Mouse (Mus musculus): ENCODE measurements at regions not wholly inside any gene's neighbourhood (a gene's known extent, or its start where the extent isn't known, plus 50 kb on each side); places are given as distances from the start of the nearest gene placed in this dataset.

GRCm38 (mm10) chr6:37688866-37689617 lies 159.1 kb downstream of the Akr1d1 start:
- no peak overlapping the region for H3K4me3 ChIP-seq
- H3K27me3 ChIP-seq (ENCODE audit: control insufficient read depth, insufficient read depth, insufficient read length) = no peaks in the 10 kb centered on the region
- H3K36me3 ChIP-seq (ENCODE audit: control insufficient read depth, insufficient read depth) = no peaks in the 10 kb centered on the region
- no peak overlapping the region for H3ac ChIP-seq (ENCODE audit: control insufficient read depth, insufficient read length)
- H3K4me2 ChIP-seq (ENCODE audit: low read depth) = no peak overlapping the region
- no peaks in the 10 kb centered on the region for H3K79me2 ChIP-seq (ENCODE audit: control insufficient read depth, insufficient read depth)
- TF ChIP-seq TCF3 (IDR thresholded peaks at IDR 0.05; ENCODE audit: insufficient read length, low read depth) (no peak), TCF12 (IDR thresholded peaks at IDR 0.05; ENCODE audit: insufficient read depth, poor library complexity, severe bottlenecking) (no peak), CEBPB (IDR thresholded peaks at IDR 0.05; ENCODE audit: insufficient read depth, poor library complexity, severe bottlenecking) (no peak), E2F4 (IDR thresholded peaks at IDR 0.05; ENCODE audit: insufficient read depth) (no peak), REST (IDR thresholded peaks at IDR 0.05; ENCODE audit: insufficient read depth, insufficient read length) (no peak), POLR2AphosphoS2 (IDR thresholded peaks at IDR 0.05; ENCODE audit: insufficient read length, low read depth) (no peak), POLR2A (IDR thresholded peaks at IDR 0.05; ENCODE audit: insufficient read length, low read depth) (no peak), MYOD1 (IDR thresholded peaks at IDR 0.05; ENCODE audit: control insufficient read depth in 1 of 3, insufficient read length in 2 of 3, low read depth in 2 of 3) (no peak)

DNA sequence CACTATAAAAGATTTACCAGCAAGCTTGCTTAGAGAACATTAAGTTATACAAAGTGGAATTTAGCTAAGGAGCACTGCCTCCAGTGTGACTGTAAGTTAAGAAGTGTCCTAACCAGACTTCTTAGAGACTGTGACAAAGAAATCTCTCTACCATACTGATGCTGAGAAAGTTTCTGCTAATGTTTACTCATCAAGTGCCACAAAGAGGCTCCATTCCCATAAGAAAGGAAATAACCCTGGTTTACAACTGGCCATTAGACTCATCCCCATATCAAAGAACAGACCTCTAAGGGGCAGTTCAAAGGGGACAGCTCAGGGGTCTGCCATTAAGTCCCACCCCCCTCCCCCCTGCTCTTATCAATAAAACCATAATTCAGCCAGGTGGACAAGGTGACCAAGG lies 159.7 kb downstream of the Akr1d1 start:
- Histone ChIP-seq H3K36me3 (ENCODE audit: control insufficient read depth, insufficient read depth) (no peaks in the 10 kb centered on the region), H3K4me3 (no peak overlapping the region), H3K4me2 (ENCODE audit: low read depth) (no peak overlapping the region), H3K27me3 (ENCODE audit: control insufficient read depth, insufficient read depth, insufficient read length) (no peaks in the 10 kb centered on the region), H3K79me2 (ENCODE audit: control insufficient read depth, insufficient read depth) (no peaks in the 10 kb centered on the region), H3ac (ENCODE audit: control insufficient read depth, insufficient read length) (no peak overlapping the region)
- no peak for TF ChIP-seq CEBPB (IDR thresholded peaks at IDR 0.05; ENCODE audit: insufficient read depth, poor library complexity, severe bottlenecking)
- TF ChIP-seq POLR2AphosphoS2 (IDR thresholded peaks at IDR 0.05; ENCODE audit: insufficient read length, low read depth) = no peak
- TF ChIP-seq SRF (IDR thresholded peaks at IDR 0.05; ENCODE audit: control insufficient read depth, insufficient read length, low read depth) = no peak
- no peak for TF ChIP-seq MAX (IDR thresholded peaks at IDR 0.05; ENCODE audit: low read depth)
- TF ChIP-seq POLR2A (IDR thresholded peaks at IDR 0.05; ENCODE audit: insufficient read length, low read depth) = no peak
- no peak for TF ChIP-seq REST (IDR thresholded peaks at IDR 0.05; ENCODE audit: insufficient read depth, insufficient read length)
- no peak for TF ChIP-seq TCF3 (IDR thresholded peaks at IDR 0.05; ENCODE audit: insufficient read length, low read depth)
- TF ChIP-seq TCF12 (IDR thresholded peaks at IDR 0.05; ENCODE audit: insufficient read depth, poor library complexity, severe bottlenecking) = no peak
- no peak for TF ChIP-seq USF1 (IDR thresholded peaks at IDR 0.05; ENCODE audit: low read depth)

DNA sequence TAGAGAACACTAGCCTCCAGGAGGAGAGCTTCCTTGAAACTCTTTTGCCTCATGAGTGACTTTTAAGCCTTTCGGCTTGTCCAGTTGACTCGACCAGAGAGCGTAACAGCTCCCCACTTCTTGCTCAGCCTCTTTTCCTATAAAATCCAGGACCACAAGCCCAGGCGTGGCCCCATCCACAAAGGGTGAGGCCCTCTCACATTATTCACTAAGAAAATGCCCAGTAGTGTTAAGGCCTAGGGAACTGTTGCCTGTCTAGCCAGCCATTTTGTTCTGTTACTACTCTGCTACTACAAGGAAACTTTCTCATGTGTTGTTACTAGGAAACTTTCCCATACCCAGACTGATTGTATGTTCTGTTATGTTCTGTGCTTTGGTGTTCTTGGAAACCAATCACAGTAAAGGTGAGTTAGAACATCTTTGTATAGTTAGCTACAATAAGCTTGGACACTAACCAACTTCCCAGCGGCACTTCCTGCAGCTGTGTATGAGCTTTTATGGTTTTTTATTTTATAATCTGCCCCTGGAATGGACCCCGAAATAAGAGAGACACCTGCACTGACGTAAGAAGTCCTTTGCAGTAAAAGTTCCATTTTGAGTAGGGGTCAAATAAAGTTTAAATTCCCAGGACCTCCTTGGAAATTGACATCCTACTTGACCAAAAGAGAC lies 162.1 kb downstream of the Akr1d1 start:
- H3K4me2 ChIP-seq (ENCODE audit: low read depth) = no peak overlapping the region
- H3K79me2 ChIP-seq (ENCODE audit: control insufficient read depth, insufficient read depth) = no peaks in the 10 kb centered on the region
- no peak overlapping the region for H3K4me3 ChIP-seq
- no peak for TF ChIP-seq MYOD1 (IDR thresholded peaks at IDR 0.05; ENCODE audit: control insufficient read depth in 1 of 3, insufficient read length in 2 of 3, low read depth in 2 of 3)
- no peak for TF ChIP-seq SRF (IDR thresholded peaks at IDR 0.05; ENCODE audit: control insufficient read depth, insufficient read length, low read depth)
- TF ChIP-seq MYOG (IDR thresholded peaks at IDR 0.05; ENCODE audit: control insufficient read depth in 1 of 3, insufficient read depth in 1 of 3, insufficient read length in 2 of 3, low read depth in 2 of 3) = no peak
- no peak for TF ChIP-seq USF1 (IDR thresholded peaks at IDR 0.05; ENCODE audit: low read depth)
- no peak for TF ChIP-seq MAX (IDR thresholded peaks at IDR 0.05; ENCODE audit: low read depth)
- TF ChIP-seq CEBPB (IDR thresholded peaks at IDR 0.05; ENCODE audit: insufficient read depth, poor library complexity, severe bottlenecking) = no peak
- no peak for TF ChIP-seq TCF12 (IDR thresholded peaks at IDR 0.05; ENCODE audit: insufficient read depth, poor library complexity, severe bottlenecking)
- no peak for TF ChIP-seq POLR2AphosphoS2 (IDR thresholded peaks at IDR 0.05; ENCODE audit: insufficient read length, low read depth)
- TF ChIP-seq REST (IDR thresholded peaks at IDR 0.05; ENCODE audit: insufficient read depth, insufficient read length) = no peak
- no peak for TF ChIP-seq E2F4 (IDR thresholded peaks at IDR 0.05; ENCODE audit: insufficient read depth)
- TF ChIP-seq TCF3 (IDR thresholded peaks at IDR 0.05; ENCODE audit: insufficient read length, low read depth) = no peak
- H3K27me3 ChIP-seq (ENCODE audit: control insufficient read depth, insufficient read depth, insufficient read length) = no peaks in the 10 kb centered on the region
- no peak overlapping the region for H3ac ChIP-seq (ENCODE audit: control insufficient read depth, insufficient read length)
- no peaks in the 10 kb centered on the region for H3K36me3 ChIP-seq (ENCODE audit: control insufficient read depth, insufficient read depth)

DNA sequence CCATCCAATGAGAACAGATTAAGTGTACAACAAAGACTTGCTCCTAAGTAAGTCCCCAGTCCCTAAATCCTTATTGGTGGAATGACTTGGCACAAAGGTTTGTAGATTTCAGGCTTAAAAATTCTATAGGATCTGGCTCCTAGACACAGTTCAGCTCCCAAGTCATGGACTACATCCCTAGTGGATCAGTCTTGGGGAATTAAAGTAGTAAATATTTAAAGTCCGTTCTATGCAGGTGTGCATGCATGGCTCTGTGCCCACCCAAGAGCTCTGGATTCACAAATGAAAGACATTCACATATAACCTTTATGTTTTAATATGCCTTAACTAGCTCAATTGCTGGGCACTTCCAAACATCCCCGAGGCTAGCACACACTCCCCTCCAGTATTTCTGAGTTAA lies 162.8 kb downstream of the Akr1d1 start:
- Histone ChIP-seq H3K4me2 (ENCODE audit: low read depth) (no peak overlapping the region), H3K27me3 (ENCODE audit: control insufficient read depth, insufficient read depth, insufficient read length) (no peaks in the 10 kb centered on the region)
- TF ChIP-seq MAX (IDR thresholded peaks at IDR 0.05; ENCODE audit: low read depth) (no peak), MYOD1 (IDR thresholded peaks at IDR 0.05; ENCODE audit: control insufficient read depth in 1 of 3, insufficient read length in 2 of 3, low read depth in 2 of 3) (no peak), SRF (IDR thresholded peaks at IDR 0.05; ENCODE audit: control insufficient read depth, insufficient read length, low read depth) (no peak), USF1 (IDR thresholded peaks at IDR 0.05; ENCODE audit: low read depth) (no peak), MYOG (IDR thresholded peaks at IDR 0.05; ENCODE audit: control insufficient read depth in 1 of 3, insufficient read depth in 1 of 3, insufficient read length in 2 of 3, low read depth in 2 of 3) (no peak), CEBPB (IDR thresholded peaks at IDR 0.05; ENCODE audit: insufficient read depth, poor library complexity, severe bottlenecking) (no peak), E2F4 (IDR thresholded peaks at IDR 0.05; ENCODE audit: insufficient read depth) (no peak), POLR2AphosphoS2 (IDR thresholded peaks at IDR 0.05; ENCODE audit: insufficient read length, low read depth) (no peak), REST (IDR thresholded peaks at IDR 0.05; ENCODE audit: insufficient read depth, insufficient read length) (no peak), TCF3 (IDR thresholded peaks at IDR 0.05; ENCODE audit: insufficient read length, low read depth) (no peak), POLR2A (IDR thresholded peaks at IDR 0.05; ENCODE audit: insufficient read length, low read depth) (no peak), TCF12 (IDR thresholded peaks at IDR 0.05; ENCODE audit: insufficient read depth, poor library complexity, severe bottlenecking) (no peak)

More for the DNA sequence above, 162.8 kb downstream of the Akr1d1 start:
- no peaks in the 10 kb centered on the region for H3K36me3 ChIP-seq (ENCODE audit: control insufficient read depth, insufficient read depth)
- H3K79me2 ChIP-seq (ENCODE audit: control insufficient read depth, insufficient read depth) = no peaks in the 10 kb centered on the region
- H3K4me3 ChIP-seq = no peak overlapping the region
- H3ac ChIP-seq (ENCODE audit: control insufficient read depth, insufficient read length) = no peak overlapping the region

Data from myocyte (in vitro differentiated cells).